In the genomic region with DNA sequence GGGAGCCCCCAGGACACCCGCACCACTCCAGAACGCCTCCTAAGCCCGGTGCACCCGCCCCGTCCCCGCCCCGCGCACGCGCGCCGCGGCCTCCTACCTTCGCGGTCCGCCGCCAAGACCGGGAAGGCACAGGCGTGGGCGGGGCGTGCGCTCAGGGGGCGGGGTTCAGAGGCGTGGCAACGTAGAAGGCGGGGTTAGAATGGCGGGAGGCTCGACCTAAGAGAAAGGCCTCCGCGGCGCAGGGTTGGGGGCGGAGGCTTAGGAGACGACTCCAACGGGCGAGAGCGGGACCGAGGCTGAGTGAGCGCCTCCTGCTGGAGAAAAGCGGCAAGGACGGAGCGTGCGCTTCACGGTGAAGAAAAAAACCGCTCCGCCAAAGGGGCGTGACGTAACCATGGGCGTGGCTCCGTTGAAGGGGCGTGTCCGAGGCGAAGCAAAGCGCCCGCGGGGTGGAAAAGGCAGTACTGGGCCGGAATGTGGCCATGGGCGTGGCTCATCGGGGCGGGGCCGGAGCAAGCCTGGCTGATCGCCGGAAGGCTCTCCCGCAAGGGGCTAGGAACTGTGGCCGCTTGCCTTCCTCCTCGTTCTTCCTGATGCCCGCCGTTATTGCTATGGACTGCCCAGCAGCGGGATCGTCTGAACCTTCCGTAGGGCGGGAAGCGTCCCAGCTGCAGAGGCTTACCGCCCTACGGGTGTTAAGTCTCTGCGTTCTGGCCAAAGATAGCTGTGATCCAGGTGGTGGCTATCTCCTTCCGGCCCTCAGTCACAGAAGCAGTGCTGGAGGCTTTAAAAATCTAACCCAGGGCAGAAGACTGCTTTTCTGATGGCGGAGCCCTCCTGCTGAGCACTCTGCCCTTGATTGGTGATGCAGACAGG, we compare ENCODE assay signal across 8 mouse cellular contexts. TPM values are rescaled to one million over a fixed set of nuclear protein-coding genes. Genes with fewer than 3 reads are reported as not detected.
A peak's percentile ranks its signal among the peaks of the same experiment; 100 is the strongest.
DNase-seq lines count a peak whose midpoint lies in the region; ATAC-seq lines count a peak whose summit lies in the region.

TSS of gene Crocc (minus strand) at position 125 of the 876 bp plus-strand sequence.

- H3K4me3 ChIP-seq in heart, embryonic 14.5 days (ENCODE audit: control insufficient read depth in 1 of 2, insufficient read depth in 1 of 2, low read depth in 1 of 2, low read length in 2 of 2) = peak within 1 kb of the TSS; percentile 52 to 80
- H3K4me3 ChIP-seq in liver, embryonic 13.5 days (replicated peaks) = peak within 1 kb of the TSS; percentile 69
- H3K4me3 ChIP-seq in stomach, embryonic 16.5 days (replicated peaks; ENCODE audit: low read length) = peak within 1 kb of the TSS; percentile 71

- H3K4me2 ChIP-seq in heart, embryonic 14.5 days (ENCODE audit: low read length) = peak within 1 kb of the TSS; percentile 76
- H3K4me2 ChIP-seq in liver, embryonic 13.5 days = peak within 1 kb of the TSS; percentile 93
- H3K4me2 ChIP-seq in stomach, embryonic 16.5 days (ENCODE audit: low read depth, low read length) = peak within 1 kb of the TSS; percentile 80

- H3K27ac ChIP-seq in heart, embryonic 14.5 days (replicated peaks in 1 of 2; ENCODE audit: control insufficient read depth in 1 of 2, insufficient read depth in 1 of 2, low read depth in 2 of 2, low read length in 2 of 2) = peak within 1 kb of the TSS; percentile 79 to 96
- H3K27ac ChIP-seq in liver, embryonic 13.5 days = peak within 1 kb of the TSS; percentile 82
- H3K27ac ChIP-seq in stomach, embryonic 16.5 days (ENCODE audit: low read length) = peak within 1 kb of the TSS; percentile 96

- peaks cover 19% of the 10 kb centered on the region for H3K36me3 ChIP-seq in heart, embryonic 14.5 days (ENCODE audit: control insufficient read depth, insufficient read depth, low read length)
- peaks cover 11% of the 10 kb centered on the region for H3K36me3 ChIP-seq in liver, embryonic 13.5 days
- no peaks in the 10 kb centered on the region for H3K36me3 ChIP-seq in stomach, embryonic 16.5 days (ENCODE audit: control insufficient read depth, insufficient read depth, low read length)

- no peaks in the 10 kb centered on the region for H3K27me3 ChIP-seq in heart, embryonic 14.5 days (ENCODE audit: control insufficient read depth, insufficient read depth, low read length)
- H3K27me3 ChIP-seq in liver, embryonic 13.5 days = no peaks in the 10 kb centered on the region
- H3K27me3 ChIP-seq in stomach, embryonic 16.5 days (ENCODE audit: control insufficient read depth, insufficient read depth, low read length) = no peaks in the 10 kb centered on the region

- peak; percentile 93 for DNase-seq in c-Kit-negative CD71-positive TER-119-positive erythroid progenitor cells, embryonic 14.5 days (ENCODE audit: low read depth, low spot score)
- peak; percentile 97 for DNase-seq in fibroblast of lung, adult 2 months (ENCODE audit: low read depth)
- peak; percentile 99 for DNase-seq in kidney, postnatal 14 days
- DNase-seq in liver, embryonic 13.5 days = peak; percentile 92
- DNase-seq in neural tube, embryonic 10.5 days (ENCODE audit: extremely low spot score, low spot score) = peak; percentile 100

- peak; percentile 90 for ATAC-seq in CD4-positive, CD25-positive, alpha-beta regulatory T cell, adult 4 months
- peak; percentile 98 for ATAC-seq in heart, embryonic 14.5 days (ENCODE audit: insufficient number of reproducible peaks, insufficient read depth, low FRiP score, low read depth)
- peak; percentile 90 for ATAC-seq in liver, embryonic 13.5 days (ENCODE audit: low read depth)
- peak; percentile 96 for ATAC-seq in stomach, embryonic 16.5 days (ENCODE audit: insufficient read depth, low FRiP score)

- peak within 1 kb of the TSS; percentile 76 for H3K9ac ChIP-seq in heart, embryonic 14.5 days (ENCODE audit: low read length)
- H3K9ac ChIP-seq in liver, embryonic 13.5 days = peak within 1 kb of the TSS; percentile 76
- H3K9ac ChIP-seq in stomach, embryonic 16.5 days (ENCODE audit: low read length) = peak within 1 kb of the TSS; percentile 91

- H3K9me3 ChIP-seq in heart, embryonic 14.5 days (ENCODE audit: control insufficient read depth, low read length) = no peaks in the 10 kb centered on the region
- H3K9me3 ChIP-seq in liver, embryonic 13.5 days (replicated peaks) = no peaks in the 10 kb centered on the region
- no peaks in the 10 kb centered on the region for H3K9me3 ChIP-seq in stomach, embryonic 16.5 days (replicated peaks; ENCODE audit: control insufficient read depth, low read length)

- H3K4me1 ChIP-seq in heart, embryonic 14.5 days (ENCODE audit: control insufficient read depth in 2 of 2, insufficient read depth in 2 of 2, low read length in 2 of 2) = peaks cover 5 to 11% of the 10 kb centered on the region in 2 experiments
- H3K4me1 ChIP-seq in liver, embryonic 13.5 days (replicated peaks) = peaks cover 22% of the 10 kb centered on the region
- peaks cover 9% of the 10 kb centered on the region; the same call in 1 of the 2 replicates for H3K4me1 ChIP-seq in stomach, embryonic 16.5 days (ENCODE audit: control insufficient read depth, insufficient read depth, low read length)

- WGBS in heart, embryonic 14.5 days = under 1% methylated on average over 72 of the region's 77 CpGs
- under 1% methylated on average over 77 of the region's 77 CpGs for WGBS in liver, embryonic 13.5 days (ENCODE audit: insufficient replicate concordance)
- WGBS in stomach, embryonic 16.5 days = under 1% methylated on average over 77 of the region's 77 CpGs

RNA-seq across cellular contexts. Expression of gene Crocc, which starts in this region (rescaled TPM):
- 1 to 10 TPM in 1 of 2 experiments, not detected in 1; 1.4 TPM for polyA plus RNA-seq in CD4-positive, CD25-positive, alpha-beta regulatory T cell, adult 4 months (2017; shearing (Covaris generic))
- 3.3 and 4.4 TPM in 2 replicates for polyA plus RNA-seq in heart, embryonic 14.5 days (2014; fragmentation: Nextera tagmentation; extraction: Ambion mirVana)
- 0.48 and 0.59 TPM in 2 replicates for polyA plus RNA-seq in liver, embryonic 13.5 days (2015; fragmentation: Nextera tagmentation; extraction: Ambion mirVana)
- polyA plus RNA-seq in stomach, embryonic 16.5 days (2015; fragmentation: Nextera tagmentation; extraction: Ambion mirVana) = 2.8 and 3.0 TPM in 2 replicates

Comparison
In these comparisons a context has a peak if more than half of its experiments do, and no peak if none do; other contexts are left out.
1. Peak in every context shown above with its lines: DNase-seq, ATAC-seq, H3K4me3 ChIP-seq and H3K27ac ChIP-seq.
2. Peak in DNase-seq, ATAC-seq, H3K4me3 ChIP-seq, H3K27ac ChIP-seq, H3K9ac ChIP-seq and H3K4me2 ChIP-seq in liver, embryonic 13.5 days; RNA of the gene not detected or under 1 TPM.